Mouse (Mus musculus) T-helper 1 cell (primary cell): ENCODE results near the gene Btnl6.
"Not testable (repeated sequence)": the region's sequence is repeated elsewhere in the genome, so short reads cannot be mapped to it uniquely, and the experiment has no call there.

Source experiments
- in situ Hi-C: fragments of 300-600 bp; cut with MboI, MseI; formaldehyde crosslinking; loops from one replicate; pipeline ENCODE4 v1.15.1; 2025; ENCODE audit warnings: high pct_unique_total_duplicates

Btnl6 gene

GRCm38 (mm10) chr17:34497726-34498125 lies 19.4 kb downstream of the Btnl6 start:
- in situ Hi-C loops = not testable (repeated sequence)

DNA sequence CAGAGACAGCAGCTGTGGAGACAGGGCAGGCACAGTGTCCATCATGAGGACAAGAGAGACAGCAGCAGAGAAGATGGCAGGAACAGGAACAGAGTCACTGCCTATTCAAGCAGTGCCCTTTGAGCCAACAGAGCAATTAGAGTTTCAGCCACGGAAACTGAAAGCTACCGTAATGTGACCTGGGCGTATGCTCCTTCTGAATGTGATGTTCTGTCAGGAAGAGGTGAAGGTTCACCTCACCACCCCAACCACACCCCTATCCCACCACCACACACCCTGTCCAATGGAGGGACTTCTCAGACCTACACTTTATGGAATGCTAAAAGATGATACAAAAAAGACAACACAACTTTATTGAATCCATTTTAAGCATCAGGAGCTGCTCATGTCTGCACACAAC lies 19.8 kb downstream of the Btnl6 start:
- in situ Hi-C loops = not testable (repeated sequence)

DNA sequence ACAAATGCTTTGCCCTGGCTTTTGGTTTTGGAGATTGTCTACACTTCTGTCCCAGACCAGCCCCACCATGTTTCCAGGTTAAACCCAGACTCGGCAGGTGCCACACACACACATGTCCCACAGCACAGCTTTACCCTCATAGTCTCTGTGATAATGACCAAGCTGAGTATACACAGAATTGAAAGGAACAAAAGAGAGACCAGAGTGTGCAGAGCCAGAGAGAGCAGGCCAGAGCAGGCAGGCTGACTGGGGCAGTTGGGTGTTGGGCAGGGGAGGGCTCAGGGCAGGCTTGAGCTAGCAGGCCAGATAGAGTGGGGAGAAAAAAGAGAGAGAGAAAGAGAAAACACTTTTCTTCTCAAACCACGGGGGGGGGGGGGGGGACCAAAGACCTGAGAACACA lies 20.6 kb downstream of the Btnl6 start:
- in situ Hi-C loops = no loop called here

DNA sequence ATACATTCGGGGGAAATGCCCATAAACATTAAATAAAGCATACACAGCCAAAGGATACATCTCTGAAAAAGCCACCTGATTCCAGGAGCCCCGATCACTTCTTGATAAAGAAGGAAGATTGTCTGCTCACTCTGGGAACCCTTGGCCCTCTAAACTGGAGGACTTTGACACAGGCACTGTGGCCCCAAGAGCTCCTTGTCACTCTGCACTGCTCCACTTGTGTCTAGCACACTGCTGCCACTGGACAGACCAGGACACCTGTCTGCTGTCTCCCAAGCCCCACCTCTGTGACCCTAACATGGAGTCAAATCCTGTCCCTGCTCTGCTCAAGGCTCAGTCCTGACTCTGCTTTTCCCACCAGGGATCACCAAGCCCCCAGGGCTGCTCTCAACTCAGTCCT lies 22.0 kb downstream of the Btnl6 start:
- in situ Hi-C loops = not testable (repeated sequence)

DNA sequence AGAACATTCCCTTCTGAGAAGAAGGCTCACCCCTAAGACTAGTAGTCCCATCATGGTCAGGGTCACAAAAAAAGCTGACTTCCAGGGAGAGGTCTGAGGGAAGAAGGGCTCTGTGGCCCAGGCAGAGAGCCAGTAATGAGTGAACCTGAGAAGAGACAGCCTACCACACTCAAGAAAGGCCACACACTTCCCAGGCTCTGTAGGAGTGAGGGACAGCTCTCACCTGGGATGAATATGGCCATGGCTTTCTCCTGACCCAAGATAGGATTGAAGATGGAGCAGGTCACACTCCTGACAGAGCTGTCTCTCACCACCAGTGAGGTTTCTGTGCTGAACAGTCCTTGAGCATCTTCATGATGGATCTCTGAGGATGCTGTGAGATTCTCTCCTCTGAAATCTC lies 24.4 kb downstream of the Btnl6 start:
- in situ Hi-C loops = no loop called here

DNA sequence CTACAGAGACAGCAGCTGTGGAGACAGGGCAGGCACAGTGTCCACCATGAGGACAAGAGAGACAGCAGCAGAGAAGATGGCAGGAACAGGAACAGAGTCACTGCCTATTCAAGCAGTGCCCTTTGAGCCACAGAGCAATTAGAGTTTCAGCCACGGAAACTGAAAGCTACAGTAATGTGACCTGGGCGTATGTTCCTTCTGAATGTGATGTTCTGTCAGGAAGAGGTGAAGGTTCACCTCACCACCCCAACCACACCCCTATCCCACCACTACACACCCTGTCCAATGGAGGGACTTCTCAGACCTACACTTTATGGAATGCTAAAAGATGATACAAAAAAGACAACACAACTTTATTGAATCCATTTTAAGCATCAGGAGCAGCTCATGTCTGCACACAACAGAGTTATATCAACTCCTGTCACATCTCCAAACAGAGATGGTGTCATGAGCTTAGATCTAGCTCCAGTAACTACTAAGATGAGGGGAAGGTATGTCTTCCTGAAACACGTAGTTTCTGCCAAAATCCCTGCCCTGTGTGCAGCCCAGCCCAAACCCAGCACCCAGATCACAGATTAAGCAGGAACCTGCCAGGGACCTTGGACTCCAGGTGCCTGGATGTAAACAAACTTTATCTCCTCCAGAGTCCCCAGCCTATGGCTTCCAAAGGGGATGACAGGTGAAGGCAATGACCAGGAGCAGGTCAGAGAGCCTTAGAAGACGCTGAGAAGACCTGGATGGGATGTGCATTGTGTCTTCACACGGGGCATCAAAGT lies 39.7 kb downstream of the Btnl6 start, which contains the start of gene Btnl4:
Btnl4 (minus strand) TSS at position 81 of the 776 bp plus-strand sequence.
- in situ Hi-C loops = not testable (repeated sequence)

DNA sequence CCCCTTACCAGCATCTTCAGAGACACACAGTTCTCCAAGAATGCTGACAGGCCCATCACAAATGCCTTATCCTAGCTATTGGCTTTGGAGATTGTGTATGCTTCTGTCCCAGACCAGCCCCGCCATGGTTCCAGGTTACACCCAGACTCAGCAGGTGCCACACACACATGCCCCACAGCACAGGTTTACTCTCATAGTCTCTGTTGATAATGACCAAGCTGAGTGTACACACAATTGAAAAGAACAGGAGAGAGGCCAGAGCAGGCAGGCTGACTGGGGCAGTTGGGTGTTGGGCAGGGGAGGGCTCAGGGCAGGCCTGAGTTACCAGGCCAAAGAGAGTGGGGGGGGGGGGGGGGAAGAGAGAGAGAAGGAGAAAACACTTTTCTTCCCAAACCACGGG lies 40.7 kb downstream of the Btnl6 start:
- in situ Hi-C loops = no loop called here

DNA sequence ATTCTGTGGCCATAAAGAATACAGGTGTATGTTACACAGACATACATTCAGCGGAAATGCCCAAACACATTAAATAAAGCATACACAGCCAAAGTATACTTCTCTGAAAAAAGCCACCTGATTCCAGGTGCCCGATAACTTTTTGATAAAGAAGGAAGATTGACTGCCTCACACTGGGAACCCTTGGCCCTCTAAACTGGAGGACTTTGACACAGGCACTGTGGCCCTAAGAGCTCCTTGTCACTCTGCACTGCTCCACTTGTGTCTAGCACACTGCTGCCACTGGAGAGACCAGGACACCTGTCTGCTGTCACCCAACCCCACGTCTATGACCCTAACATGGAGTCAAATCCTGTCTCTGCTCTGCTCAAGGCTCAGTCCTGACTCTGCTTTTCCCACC lies 42.1 kb downstream of the Btnl6 start:
- in situ Hi-C loops = no loop called here

GRCm38 (mm10) chr17:34470491-34470890 lies 46.7 kb downstream of the Btnl6 start:
- in situ Hi-C loops = no loop called here

DNA sequence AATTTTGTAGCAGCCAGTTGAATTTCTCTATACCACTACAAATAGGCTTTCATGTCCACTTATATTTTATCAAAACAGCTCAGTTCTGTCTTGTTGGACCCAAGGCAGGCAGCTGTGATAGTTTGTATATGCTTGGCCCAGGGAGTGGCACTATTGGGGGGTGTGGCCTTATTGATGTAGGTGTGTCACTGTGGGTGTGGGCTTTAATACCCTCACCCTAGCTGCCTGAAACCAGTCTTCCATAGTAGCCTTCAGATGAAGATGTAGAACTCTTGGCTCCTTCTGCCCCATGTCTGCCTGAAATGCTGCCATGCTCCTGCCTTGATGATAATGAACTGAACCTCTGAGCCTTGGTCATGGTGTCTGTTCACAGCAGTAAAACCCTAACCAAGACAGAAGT lies 51.2 kb downstream of the Btnl6 start:
- in situ Hi-C loops = not testable (repeated sequence)

- in situ Hi-C loops = no loop called here
Measured at GRCm38 (mm10) chr17:34459255-34459654, 57.9 kb downstream of the Btnl6 start.
